Mouse (Mus musculus): ENCODE results near the gene Eefsec.

GRCm38 (mm10) chr6:88267068-88267467 is 179.3 kb downstream of the Eefsec start:
- TF ChIP-seq POLR2A (IDR thresholded peaks at IDR 0.05; ENCODE audit: borderline replicate concordance, low read depth, low read length) (no peak), CTCF (IDR thresholded peaks at IDR 0.05; ENCODE audit: low read depth, low read length) (no peak)

Data from bone marrow macrophage, adult 2 months (primary cell).